Mouse (Mus musculus): ENCODE measurements around the gene Gm16430.
"Not testable (repeated sequence)": the region's sequence is repeated elsewhere in the genome, so short reads cannot be mapped to it uniquely, and the experiment has no call there.

The Gm16430 gene

DNA sequence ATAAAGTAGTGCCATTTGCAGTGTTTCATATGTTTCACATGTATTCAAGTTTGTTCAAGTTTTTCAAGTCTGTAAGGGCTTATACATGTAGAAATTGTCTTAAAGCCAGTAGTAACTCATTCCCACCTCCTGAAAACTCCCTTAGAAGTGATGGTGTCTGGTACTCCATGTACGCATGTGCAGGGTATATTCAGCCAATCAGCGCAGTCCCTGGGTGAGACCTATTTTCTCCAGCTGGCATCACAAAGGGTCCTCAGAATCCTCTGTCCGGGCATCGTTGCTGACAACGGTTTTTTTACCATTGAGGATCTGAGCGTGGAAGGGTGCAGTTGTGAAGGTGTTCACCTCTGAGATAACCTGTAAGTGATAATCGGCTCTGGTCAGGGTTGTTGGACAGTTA lies at the start of gene Gm16430:
Gm16430 (plus strand) TSS at position 301 of the 400 bp plus-strand sequence.
- DNase-seq (ENCODE audit: extremely low spot score, low spot score) = not testable (repeated sequence)

Data from neural tube, embryonic 10.5 days (tissue).